8 mouse cellular contexts compared by ENCODE assay signal in genomic region chr2:167232132-167233008, GRCm38 (mm10). TPM values are rescaled to one million over a fixed set of nuclear protein-coding genes. Genes with fewer than 3 reads are reported as not detected.
DNase-seq lines count a peak whose midpoint lies in the region; ATAC-seq lines count a peak whose summit lies in the region.

No protein-coding gene starts in this region.

- no peaks in the 10 kb centered on the region for H3K9me3 ChIP-seq in hindbrain, embryonic 10.5 days
- no peaks in the 10 kb centered on the region for H3K9me3 ChIP-seq in hindbrain, embryonic 12.5 days (replicated peaks)
- no peaks in the 10 kb centered on the region for H3K9me3 ChIP-seq in intestine, embryonic 16.5 days (ENCODE audit: control insufficient read depth, low read length)

- ATAC-seq in hindbrain, embryonic 12.5 days (ENCODE audit: low FRiP score): no peak
- no peak for ATAC-seq in intestine, embryonic 16.5 days

- H3K4me1 ChIP-seq in hindbrain, embryonic 10.5 days (replicated peaks): peaks cover 40% of the 10 kb centered on the region
- peaks cover 4% of the 10 kb centered on the region; the same call in 1 of the 2 replicates for H3K4me1 ChIP-seq in hindbrain, embryonic 12.5 days
- peaks cover 14% of the 10 kb centered on the region for H3K4me1 ChIP-seq in intestine, embryonic 16.5 days (ENCODE audit: control insufficient read depth, insufficient read depth, low read length)

- DNase-seq in hindbrain, embryonic 10.5 days (ENCODE audit: low spot score): no peak
- peak; percentile 86 for DNase-seq in adrenal gland, adult 8-10 months
- peak; percentile 76 for DNase-seq in gastrocnemius, postnatal 10 days
- DNase-seq in kidney, postnatal 10 days: peak; percentile 62
- peak; percentile 27 for DNase-seq in yolk sac, embryonic 10.5 days (ENCODE audit: low spot score)
- no peak for DNase-seq in frontal cortex, postnatal 36 days (ENCODE audit: low spot score in 2 of 2)

- WGBS in hindbrain, embryonic 10.5 days: 53% methylated on average over 14 of the region's 14 CpGs
- 53% methylated on average over 14 of the region's 14 CpGs for WGBS in hindbrain, embryonic 12.5 days
- 53% methylated on average over 14 of the region's 14 CpGs for WGBS in intestine, embryonic 16.5 days

- H3K9ac ChIP-seq in hindbrain, embryonic 12.5 days: no peak overlapping the region
- H3K9ac ChIP-seq in intestine, embryonic 16.5 days (ENCODE audit: low read depth, low read length): no peak overlapping the region

- no peaks in the 10 kb centered on the region for H3K27me3 ChIP-seq in hindbrain, embryonic 10.5 days (ENCODE audit: insufficient read depth, poor library complexity, severe bottlenecking)
- H3K27me3 ChIP-seq in hindbrain, embryonic 12.5 days: no peaks in the 10 kb centered on the region; the same call in 1 of the 2 replicates
- no peaks in the 10 kb centered on the region for H3K27me3 ChIP-seq in intestine, embryonic 16.5 days (replicated peaks; ENCODE audit: control insufficient read depth, insufficient read depth, low read length)

- no peak overlapping the region for H3K4me3 ChIP-seq in hindbrain, embryonic 10.5 days
- no peak overlapping the region for H3K4me3 ChIP-seq in hindbrain, embryonic 12.5 days
- no peak overlapping the region for H3K4me3 ChIP-seq in intestine, embryonic 16.5 days (ENCODE audit: low read length)

- H3K27ac ChIP-seq in hindbrain, embryonic 10.5 days: peak overlapping the region; percentile 50; the same call in 1 of the 2 replicates
- no peak overlapping the region for H3K27ac ChIP-seq in hindbrain, embryonic 12.5 days
- no peak overlapping the region for H3K27ac ChIP-seq in intestine, embryonic 16.5 days (ENCODE audit: low read length)

- H3K4me2 ChIP-seq in hindbrain, embryonic 12.5 days (replicated peaks): no peak overlapping the region
- no peak overlapping the region for H3K4me2 ChIP-seq in intestine, embryonic 16.5 days (ENCODE audit: low read depth, low read length)

- no peaks in the 10 kb centered on the region for H3K36me3 ChIP-seq in hindbrain, embryonic 10.5 days
- no peaks in the 10 kb centered on the region for H3K36me3 ChIP-seq in hindbrain, embryonic 12.5 days
- no peaks in the 10 kb centered on the region for H3K36me3 ChIP-seq in intestine, embryonic 16.5 days (ENCODE audit: control insufficient read depth, insufficient read depth, low read length)

RNA-seq across cellular contexts. Expression of gene Ptgis, which starts 8.0 kb away (rescaled TPM):
- 10.8 and 10.9 TPM in 2 replicates for polyA plus RNA-seq in hindbrain, embryonic 10.5 days (2016; fragmentation: Nextera tagmentation; extraction: Ambion mirVana)
- polyA plus RNA-seq in hindbrain, embryonic 12.5 days (2016; fragmentation: Nextera tagmentation; extraction: Ambion mirVana): 9.1 and 13.0 TPM in 2 replicates
- total RNA-seq in adrenal gland, adult 8-10 months (2022): 10 to 100 TPM; 26.8 to 54.4 (median 40.8) TPM
- 10 to 100 TPM; 13.7 to 17.8 TPM for total RNA-seq in gastrocnemius, postnatal 10 days (2021)
- 12.0 and 12.8 TPM in 2 replicates for polyA plus RNA-seq in intestine, embryonic 16.5 days (2015; fragmentation: Nextera tagmentation; extraction: Ambion mirVana)

RNA-seq across cellular contexts. Expression of gene Kcnb1, which starts 42.4 kb away (rescaled TPM):
- polyA plus RNA-seq in hindbrain, embryonic 10.5 days (2016; fragmentation: Nextera tagmentation; extraction: Ambion mirVana): 0.56 and 0.89 TPM in 2 replicates
- 1.4 and 1.6 TPM in 2 replicates for polyA plus RNA-seq in hindbrain, embryonic 12.5 days (2016; fragmentation: Nextera tagmentation; extraction: Ambion mirVana)
- total RNA-seq in adrenal gland, adult 8-10 months (2022): 10 to 100 TPM; 12.6 to 27.7 (median 18.8) TPM
- 10 to 100 TPM; 35.0 to 35.2 TPM for total RNA-seq in gastrocnemius, postnatal 10 days (2021)
- 1.1 TPM in 2 replicates for polyA plus RNA-seq in intestine, embryonic 16.5 days (2015; fragmentation: Nextera tagmentation; extraction: Ambion mirVana)

Comparison
In these comparisons a context has a peak if more than half of its experiments do, and no peak if none do; other contexts are left out.
1. DNase-seq: peak in adrenal gland, adult 8-10 months (single experiment), gastrocnemius, postnatal 10 days (single experiment), kidney, postnatal 10 days (single experiment) and yolk sac, embryonic 10.5 days (single experiment); none in hindbrain, embryonic 10.5 days (single experiment) and frontal cortex, postnatal 36 days (0 of 2).